Comparison of ENCODE assay signal across 9 mouse cellular contexts in the genomic region with DNA sequence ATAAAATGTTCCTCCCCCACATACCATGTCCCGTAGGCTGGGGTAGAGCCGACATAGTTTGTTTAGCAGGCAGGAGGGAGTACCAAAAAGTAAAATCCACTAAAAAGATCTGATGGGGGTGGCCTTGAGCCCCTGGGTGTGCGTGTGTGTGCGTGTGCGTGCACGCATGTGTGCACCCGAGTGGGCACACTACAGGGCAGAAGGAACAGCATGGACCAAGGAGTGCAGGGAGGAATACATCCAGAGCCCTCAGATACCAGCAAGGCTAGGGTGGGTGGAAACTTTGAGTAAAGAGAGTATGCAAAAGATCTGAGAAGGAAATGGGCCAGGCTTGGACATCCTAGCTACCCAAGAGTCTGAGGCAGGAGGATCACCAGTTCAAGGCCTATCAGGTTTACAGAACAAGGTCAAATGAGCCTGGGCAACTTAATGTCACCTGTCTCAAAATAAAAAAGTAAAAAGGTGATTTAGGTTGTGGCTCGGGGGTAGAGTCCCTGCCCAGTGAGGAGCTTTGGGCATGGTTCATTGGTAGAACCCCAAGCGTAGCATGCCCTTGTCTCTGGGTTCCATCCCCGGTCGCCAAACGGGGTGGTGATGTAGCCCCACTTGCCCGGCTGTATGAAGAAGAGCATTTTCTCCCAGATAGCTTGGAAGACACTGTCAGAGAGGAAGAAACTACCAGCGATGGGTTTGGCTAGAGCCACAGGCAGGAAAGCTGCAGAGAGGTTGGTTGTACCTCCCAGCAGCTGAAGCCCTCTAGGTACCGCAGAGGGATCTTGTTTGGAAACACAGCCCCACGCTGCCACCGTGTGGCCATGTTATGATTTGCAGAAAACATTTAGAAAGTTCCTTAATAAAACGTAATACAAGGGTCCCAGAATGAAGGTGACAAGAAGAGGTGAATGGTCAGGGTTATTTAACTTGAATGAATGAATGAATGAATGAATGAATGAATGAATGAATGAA. TPM values are rescaled to one million over a fixed set of nuclear protein-coding genes. Genes with fewer than 3 reads are reported as not detected.
DNase-seq lines count a peak whose midpoint lies in the region; ATAC-seq and TF ChIP-seq lines count a peak whose summit lies in the region.
"Had no signal": no experiment of that assay in that cellular context is flagged by ENCODE, and none has a peak within 500 bp of the region (broad histone marks: within the 10 kb centered on the region; RNA-seq: fewer than 3 reads in every experiment).

No protein-coding gene starts in this region.

- H3K27ac ChIP-seq in forebrain, embryonic 10.5 days = no peak overlapping the region
- no peak overlapping the region for H3K27ac ChIP-seq in hindbrain, embryonic 15.5 days (replicated peaks)
- H3K27ac ChIP-seq in midbrain, embryonic 10.5 days (replicated peaks) = no peak overlapping the region

- H3K4me1 ChIP-seq in forebrain, embryonic 10.5 days = no peaks in the 10 kb centered on the region
- no peaks in the 10 kb centered on the region for H3K4me1 ChIP-seq in hindbrain, embryonic 15.5 days (replicated peaks)
- no peaks in the 10 kb centered on the region for H3K4me1 ChIP-seq in midbrain, embryonic 10.5 days

- H3K4me3 ChIP-seq in forebrain, embryonic 10.5 days = no peak overlapping the region
- H3K4me3 ChIP-seq in hindbrain, embryonic 15.5 days = no peak overlapping the region
- H3K4me3 ChIP-seq in midbrain, embryonic 10.5 days = no peak overlapping the region

- no peak for TF ChIP-seq POLR2A in brain, embryonic 14.5 days (IDR thresholded peaks at IDR 0.05; ENCODE audit: borderline replicate concordance, extremely low read depth, insufficient read depth, insufficient read length, poor library complexity, severe bottlenecking)

- no peak overlapping the region for H3K9ac ChIP-seq in hindbrain, embryonic 15.5 days

- intact Hi-C loops in left cerebral cortex, postnatal 10 days (cut with DNase I) = loop anchor here (5.0 kb wide), 1 partner anchor 38 kb away; a partner anchor contains a TSS

- 57% methylated on average over 18 of the region's 18 CpGs for WGBS in forebrain, embryonic 10.5 days
- 54% methylated on average over 18 of the region's 18 CpGs for WGBS in hindbrain, embryonic 15.5 days
- 55% methylated on average over 18 of the region's 18 CpGs for WGBS in midbrain, embryonic 10.5 days

- no peaks in the 10 kb centered on the region for H3K9me3 ChIP-seq in forebrain, embryonic 10.5 days
- H3K9me3 ChIP-seq in hindbrain, embryonic 15.5 days = no peaks in the 10 kb centered on the region
- H3K9me3 ChIP-seq in midbrain, embryonic 10.5 days (replicated peaks) = no peaks in the 10 kb centered on the region

- DNase-seq in heart, adult 8-10 months (ENCODE audit: low spot score) = peak; percentile 64
- DNase-seq in heart, adult 11 months = no peak
- peak; percentile 94 for DNase-seq in brain, embryonic 14.5 days (ENCODE audit: low read depth)
- peak; percentile 74 for DNase-seq in forebrain, embryonic 10.5 days (ENCODE audit: extremely low spot score, low spot score)
- DNase-seq in left cerebral cortex, postnatal 10 days (ENCODE audit: extremely low spot score in 1 of 2, low spot score in 2 of 2) = peak; percentile 62 to 78
- DNase-seq in midbrain, embryonic 10.5 days (ENCODE audit: low spot score) = peak; percentile 68
- peak; percentile 66 for DNase-seq in skeletal muscle tissue, adult 2 months (ENCODE audit: low read depth, low spot score)

- peak; percentile 49; the same call in 1 of the 2 replicates for ATAC-seq in hindbrain, embryonic 15.5 days (ENCODE audit: low FRiP score, low read depth)

- H3K36me3 ChIP-seq in forebrain, embryonic 10.5 days (replicated peaks) = no peaks in the 10 kb centered on the region
- no peaks in the 10 kb centered on the region for H3K36me3 ChIP-seq in hindbrain, embryonic 15.5 days
- H3K36me3 ChIP-seq in midbrain, embryonic 10.5 days = no peaks in the 10 kb centered on the region

- TF ChIP-seq CTCF in brain, embryonic 14.5 days (IDR thresholded peaks at IDR 0.05; ENCODE audit: borderline replicate concordance, extremely low read depth, insufficient read depth, insufficient read length) = peak; percentile 77

- H3K27me3 ChIP-seq in forebrain, embryonic 10.5 days (ENCODE audit: poor library complexity, severe bottlenecking) = no peaks in the 10 kb centered on the region
- H3K27me3 ChIP-seq in hindbrain, embryonic 15.5 days = no peaks in the 10 kb centered on the region
- H3K27me3 ChIP-seq in midbrain, embryonic 10.5 days (ENCODE audit: low read depth, poor library complexity, severe bottlenecking) = no peaks in the 10 kb centered on the region

- no peak overlapping the region for H3K4me2 ChIP-seq in hindbrain, embryonic 15.5 days

RNA-seq across cellular contexts. Expression of a gene that starts 7.0 kb away (rescaled TPM):
- total RNA-seq in heart, adult 8-10 months (2022) = 10 to 100 TPM; 42.6 to 56.6 (median 45.5) TPM
- polyA plus RNA-seq in brain, embryonic 14.5 days (2012; rRNA removed) = 79.7 and 96.8 TPM in 2 replicates
- polyA plus RNA-seq in forebrain, embryonic 10.5 days (2016; fragmentation: Nextera tagmentation; extraction: Ambion mirVana) = 74.6 and 76.2 TPM in 2 replicates
- 60.3 and 70.4 TPM in 2 replicates for polyA plus RNA-seq in hindbrain, embryonic 15.5 days (2015; fragmentation: Nextera tagmentation; extraction: Ambion mirVana)
- total RNA-seq in left cerebral cortex, postnatal 10 days (2021) = 10 to 100 TPM; 49.6 to 53.6 TPM
- polyA plus RNA-seq in midbrain, embryonic 10.5 days (2016; fragmentation: Nextera tagmentation; extraction: Ambion mirVana) = 82.8 and 84.2 TPM in 2 replicates

RNA-seq across cellular contexts. Expression of a gene that starts 11.5 kb away (rescaled TPM):
- total RNA-seq in heart, adult 8-10 months (2022) = 1 to 10 TPM in 1 of 4 experiments, under 1 TPM in 3; 0.28 to 1.9 (median 0.37) TPM
- polyA plus RNA-seq in brain, embryonic 14.5 days (2012; rRNA removed) = 0.16 and 0.42 TPM in 2 replicates
- polyA plus RNA-seq in forebrain, embryonic 10.5 days (2016; fragmentation: Nextera tagmentation; extraction: Ambion mirVana) = 0.29 and 0.48 TPM in 2 replicates
- 2.1 and 2.2 TPM in 2 replicates for polyA plus RNA-seq in hindbrain, embryonic 15.5 days (2015; fragmentation: Nextera tagmentation; extraction: Ambion mirVana)
- under 1 TPM in 1 of 2 experiments, not detected in 1; 0.32 TPM for total RNA-seq in left cerebral cortex, postnatal 10 days (2021)
- polyA plus RNA-seq in midbrain, embryonic 10.5 days (2016; fragmentation: Nextera tagmentation; extraction: Ambion mirVana) = 0.36 and 0.42 TPM in 2 replicates

RNA-seq across cellular contexts. Expression of a gene that starts 12.1 kb away (rescaled TPM):
- 10 to 100 TPM; 13.4 to 15.9 (median 14.9) TPM for total RNA-seq in heart, adult 8-10 months (2022)
- 38.4 and 70.1 TPM in 2 replicates for polyA plus RNA-seq in brain, embryonic 14.5 days (2012; rRNA removed)
- polyA plus RNA-seq in forebrain, embryonic 10.5 days (2016; fragmentation: Nextera tagmentation; extraction: Ambion mirVana) = 190 and 195 TPM in 2 replicates
- 27.5 and 29.4 TPM in 2 replicates for polyA plus RNA-seq in hindbrain, embryonic 15.5 days (2015; fragmentation: Nextera tagmentation; extraction: Ambion mirVana)
- 1 to 10 TPM; 6.9 to 7.2 TPM for total RNA-seq in left cerebral cortex, postnatal 10 days (2021)
- 168 and 179 TPM in 2 replicates for polyA plus RNA-seq in midbrain, embryonic 10.5 days (2016; fragmentation: Nextera tagmentation; extraction: Ambion mirVana)

RNA-seq across cellular contexts. Expression of a gene that starts 28.8 kb away (rescaled TPM):
- total RNA-seq in heart, adult 8-10 months (2022) = 1 to 10 TPM in 1 of 4 experiments, under 1 TPM in 3; 0.13 to 1.3 (median 0.27) TPM
- polyA plus RNA-seq in brain, embryonic 14.5 days (2012; rRNA removed) = 0.11 and 0.19 TPM in 2 replicates
- not detected in 2 replicates for polyA plus RNA-seq in forebrain, embryonic 10.5 days (2016; fragmentation: Nextera tagmentation; extraction: Ambion mirVana)
- not detected in 2 replicates for polyA plus RNA-seq in hindbrain, embryonic 15.5 days (2015; fragmentation: Nextera tagmentation; extraction: Ambion mirVana)
- total RNA-seq in left cerebral cortex, postnatal 10 days (2021) = under 1 TPM in 1 of 2 experiments, not detected in 1; 0.13 TPM
- not detected in 2 replicates for polyA plus RNA-seq in midbrain, embryonic 10.5 days (2016; fragmentation: Nextera tagmentation; extraction: Ambion mirVana)
- polyA plus RNA-seq: stomach, embryonic 14.5 days had no signal

RNA-seq across cellular contexts. Expression of a gene that starts 29.7 kb away (rescaled TPM):
- 1 to 10 TPM; 2.7 to 4.0 (median 2.7) TPM for total RNA-seq in heart, adult 8-10 months (2022)
- polyA plus RNA-seq in brain, embryonic 14.5 days (2012; rRNA removed) = 16.6 and 27.2 TPM in 2 replicates
- polyA plus RNA-seq in forebrain, embryonic 10.5 days (2016; fragmentation: Nextera tagmentation; extraction: Ambion mirVana) = 0.80 and 0.84 TPM in 2 replicates
- 6.7 and 6.8 TPM in 2 replicates for polyA plus RNA-seq in hindbrain, embryonic 15.5 days (2015; fragmentation: Nextera tagmentation; extraction: Ambion mirVana)
- 10 to 100 TPM; 48.5 to 55.4 TPM for total RNA-seq in left cerebral cortex, postnatal 10 days (2021)
- 1.1 and 1.2 TPM in 2 replicates for polyA plus RNA-seq in midbrain, embryonic 10.5 days (2016; fragmentation: Nextera tagmentation; extraction: Ambion mirVana)
